19 mouse cellular contexts compared by ENCODE assay signal in genomic region chr4:64083858-64084257, GRCm38 (mm10). TPM values are rescaled to one million over a fixed set of nuclear protein-coding genes. Genes with fewer than 3 reads are reported as not detected.
DNase-seq lines count a peak whose midpoint lies in the region; ATAC-seq and TF ChIP-seq lines count a peak whose summit lies in the region.
"Had no signal": no experiment of that assay in that cellular context is flagged by ENCODE, and none has a peak within 500 bp of the region (broad histone marks: within the 10 kb centered on the region; RNA-seq: fewer than 3 reads in every experiment).

No protein-coding gene starts in this region.

- 64% methylated on average over 5 of the region's 5 CpGs for WGBS in kidney, adult 2 months
- 69% methylated on average over 5 of the region's 5 CpGs for WGBS in hindbrain, embryonic 16.5 days

- no peaks in the 10 kb centered on the region for H3K36me3 ChIP-seq in kidney, adult 2 months (ENCODE audit: control insufficient read depth, insufficient read depth, low read length)
- H3K36me3 ChIP-seq in CH12.LX (replicated peaks in 1 of 2; ENCODE audit: control insufficient read depth in 1 of 2, insufficient read depth in 1 of 2, low read length in 1 of 2), result no peaks in the 10 kb centered on the region
- H3K36me3 ChIP-seq in myocyte (ENCODE audit: control insufficient read depth, insufficient read depth), result no peaks in the 10 kb centered on the region
- H3K36me3 ChIP-seq in hindbrain, embryonic 16.5 days (ENCODE audit: control insufficient read depth, insufficient read depth, low read length), result no peaks in the 10 kb centered on the region
- H3K36me3 ChIP-seq: forebrain, embryonic 10.5 days; lung, embryonic 15.5 days; midbrain, embryonic 13.5 days had no signal

- no peak for TF ChIP-seq EP300 in CH12.LX (IDR thresholded peaks at IDR 0.05; ENCODE audit: low read length)

- peak overlapping the region; percentile 32; the same call in 1 of the 2 replicates for H3K4me2 ChIP-seq in CH12.LX (ENCODE audit: insufficient read depth, low read depth, poor library complexity, severe bottlenecking)
- H3K4me2 ChIP-seq in myocyte (ENCODE audit: low read depth), result peak overlapping the region; percentile 80
- no peak overlapping the region for H3K4me2 ChIP-seq in hindbrain, embryonic 16.5 days (ENCODE audit: low read length)
- H3K4me2 ChIP-seq: heart, embryonic 11.5 days; liver, embryonic 11.5 days; lung, embryonic 15.5 days; midbrain, embryonic 13.5 days had no signal

- no peak for ATAC-seq in hindbrain, embryonic 16.5 days
- ATAC-seq: activated CD4-positive, CD25-positive, alpha-beta regulatory T cell, adult 4 months; midbrain, embryonic 13.5 days had no signal

- H3K27ac ChIP-seq in kidney, adult 2 months (ENCODE audit: insufficient read depth, low read depth, low read length), result no peak overlapping the region
- H3K27ac ChIP-seq in CH12.LX (ENCODE audit: insufficient read depth, low read depth), result no peak overlapping the region
- peak overlapping the region; percentile 88 for H3K27ac ChIP-seq in embryonic fibroblast, embryonic 13.5 days (ENCODE audit: insufficient read depth, low read length)
- no peak overlapping the region for H3K27ac ChIP-seq in hindbrain, embryonic 16.5 days (ENCODE audit: low read depth, low read length)
- H3K27ac ChIP-seq: forebrain, embryonic 10.5 days; lung, embryonic 15.5 days; midbrain, embryonic 13.5 days had no signal

- intact Hi-C loops in gastrocnemius, postnatal 36 days (cut with DNase I), result no loop called here

- peak; percentile 1 for DNase-seq in kidney, postnatal 14 days
- DNase-seq in kidney, adult 2 months, result no peak
- DNase-seq in CH12.LX (ENCODE audit: extremely low read depth), result peak; percentile 12
- no peak for DNase-seq in gastrocnemius, postnatal 36 days
- DNase-seq: adrenal gland, postnatal 14 days; cerebellum, adult 18-20 months; cerebellum, postnatal 36 days; gastrocnemius, postnatal 10 days; kidney, adult 9 months; left cerebral cortex, postnatal 4 days had no signal

- H3K27me3 ChIP-seq in kidney, adult 2 months (replicated peaks; ENCODE audit: control insufficient read depth, insufficient read depth, low read length), result no peaks in the 10 kb centered on the region
- H3K27me3 ChIP-seq in CH12.LX (replicated peaks) (no peaks in the 10 kb centered on the region), myocyte (ENCODE audit: control insufficient read depth, insufficient read depth, insufficient read length) (no peaks in the 10 kb centered on the region)
- no peaks in the 10 kb centered on the region for H3K27me3 ChIP-seq in hindbrain, embryonic 16.5 days (replicated peaks; ENCODE audit: control insufficient read depth, insufficient read depth, low read length)
- H3K27me3 ChIP-seq: lung, embryonic 15.5 days; midbrain, embryonic 13.5 days had no signal

- H3ac ChIP-seq in myocyte (ENCODE audit: control insufficient read depth, insufficient read length), result no peak overlapping the region

- in situ Hi-C loops in CH12.LX (cut with MboI; ENCODE audit: low pct_ligation_motif_present, low pct_unique_long_range_greater_than_20kb, low sequenced_read_pairs), result no loop called here

- dilution Hi-C loops in CH12.LX (cut with MboI; ENCODE audit: extremely low pct_ligation_motif_present, extremely low pct_unique_long_range_greater_than_20kb, low sequenced_read_pairs), result no loop called here

- H3K79me2 ChIP-seq in CH12.LX (replicated peaks; ENCODE audit: control insufficient read depth, extremely low read depth, insufficient read depth, poor library complexity, severe bottlenecking), result no peaks in the 10 kb centered on the region
- H3K79me2 ChIP-seq in myocyte (ENCODE audit: control insufficient read depth, insufficient read depth), result no peaks in the 10 kb centered on the region

- H3K9ac ChIP-seq in CH12.LX (ENCODE audit: insufficient read depth, low read depth), result no peak overlapping the region
- no peak overlapping the region for H3K9ac ChIP-seq in hindbrain, embryonic 16.5 days (ENCODE audit: low read depth, low read length)
- H3K9ac ChIP-seq: lung, embryonic 15.5 days; midbrain, embryonic 13.5 days had no signal

- no peak for TF ChIP-seq POLR2A in kidney, adult 2 months (IDR thresholded peaks at IDR 0.05; ENCODE audit: low read depth, low read length)
- TF ChIP-seq POLR2A in CH12.LX (IDR thresholded peaks at IDR 0.05; ENCODE audit: low read depth, low read length) (no peak), myocyte (IDR thresholded peaks at IDR 0.05; ENCODE audit: insufficient read length, low read depth) (no peak)
- TF ChIP-seq POLR2A in embryonic fibroblast, embryonic 13.5 days (IDR thresholded peaks at IDR 0.05; ENCODE audit: low read depth, low read length), result no peak

- no peaks in the 10 kb centered on the region for H3K4me1 ChIP-seq in kidney, adult 2 months (ENCODE audit: control insufficient read depth, insufficient read depth, low read length)
- H3K4me1 ChIP-seq in CH12.LX (ENCODE audit: control insufficient read depth in 1 of 2, insufficient read depth in 2 of 2), result 0 out of 4 replicates have a peak, but pooled peaks cover 0 to 4% of the 10 kb centered on the region in 2 experiments
- H3K4me1 ChIP-seq in embryonic fibroblast, embryonic 13.5 days (ENCODE audit: control insufficient read depth, insufficient read depth, low read length), result peaks cover 9% of the 10 kb centered on the region
- no peaks in the 10 kb centered on the region for H3K4me1 ChIP-seq in hindbrain, embryonic 16.5 days (ENCODE audit: control insufficient read depth, insufficient read depth, low read depth, low read length)
- H3K4me1 ChIP-seq: forebrain, embryonic 10.5 days; midbrain, embryonic 13.5 days had no signal

- H3K4me3 ChIP-seq in kidney, adult 2 months (ENCODE audit: insufficient read depth, low read depth, low read length), result no peak overlapping the region
- H3K4me3 ChIP-seq in CH12.LX (replicated peaks in 1 of 3; ENCODE audit: low read depth in 2 of 3, low read length in 2 of 3, poor library complexity in 1 of 3) (no peak overlapping the region), myocyte (peak overlapping the region; percentile 1)
- H3K4me3 ChIP-seq in embryonic fibroblast, embryonic 13.5 days (ENCODE audit: insufficient read depth, low read length), result no peak overlapping the region
- no peak overlapping the region for H3K4me3 ChIP-seq in hindbrain, embryonic 16.5 days (ENCODE audit: low read length)
- H3K4me3 ChIP-seq: forebrain, embryonic 10.5 days; lung, embryonic 15.5 days; midbrain, embryonic 13.5 days had no signal

- no peaks in the 10 kb centered on the region for H3K9me3 ChIP-seq in CH12.LX (replicated peaks; ENCODE audit: low read length)
- no peaks in the 10 kb centered on the region for H3K9me3 ChIP-seq in hindbrain, embryonic 16.5 days (ENCODE audit: control insufficient read depth, low read length)
- H3K9me3 ChIP-seq: forebrain, embryonic 10.5 days; lung, embryonic 15.5 days; midbrain, embryonic 13.5 days had no signal

- no peak for TF ChIP-seq RAD21 in CH12.LX (IDR thresholded peaks at IDR 0.05; ENCODE audit: low read depth, low read length)

- no peak for TF ChIP-seq CTCF in kidney, adult 2 months (conservative IDR thresholded peaks at IDR 0.05; ENCODE audit: insufficient read depth, insufficient read length, low read depth, low read length)
- TF ChIP-seq CTCF in CH12.LX (conservative IDR thresholded peaks at IDR 0.05 in 1 of 2, IDR thresholded peaks at IDR 0.05 in 1 of 2; ENCODE audit: low read depth in 2 of 2, low read length in 2 of 2), result no peak
- no peak for TF ChIP-seq CTCF in embryonic fibroblast, embryonic 13.5 days (IDR thresholded peaks at IDR 0.05; ENCODE audit: borderline replicate concordance, insufficient read depth, low read length)

TF ChIP-seq in CH12.LX, 34 proteins besides CTCF, POLR2A, EP300 and RAD21:
- 0 out of 2 replicates have a peak, but pooled peaks have one; percentile 16 for TF ChIP-seq ELF1 (IDR thresholded peaks at IDR 0.05; ENCODE audit: low read depth, low read length)
- TF ChIP-seq MAZ (IDR thresholded peaks at IDR 0.05; ENCODE audit: low read depth, low read length), result no peak
- no peak for TF ChIP-seq MXI1 (IDR thresholded peaks at IDR 0.05; ENCODE audit: low read depth, low read length)
- no peak for TF ChIP-seq ZC3H11A (IDR thresholded peaks at IDR 0.05; ENCODE audit: low read depth, low read length)
- TF ChIP-seq NRF1 (IDR thresholded peaks at IDR 0.05; ENCODE audit: low read depth, low read length), result no peak
- TF ChIP-seq NELFE (IDR thresholded peaks at IDR 0.05; ENCODE audit: low read depth, low read length), result no peak
- TF ChIP-seq HCFC1 (IDR thresholded peaks at IDR 0.05; ENCODE audit: low read depth, low read length), result no peak

TF ChIP-seq in myocyte, 11 proteins besides CTCF, POLR2A, EP300 and RAD21:
- no peak for TF ChIP-seq MAX (IDR thresholded peaks at IDR 0.05; ENCODE audit: low read depth)
- no peak for TF ChIP-seq USF1 (IDR thresholded peaks at IDR 0.05; ENCODE audit: low read depth)
- TF ChIP-seq MYOD1 (IDR thresholded peaks at IDR 0.05; ENCODE audit: control insufficient read depth in 1 of 3, insufficient read length in 2 of 3, low read depth in 2 of 3), result peak; percentile 79 to 83 (median 82)
- peak in 1 of 3 experiments; percentile 27 for TF ChIP-seq MYOG (IDR thresholded peaks at IDR 0.05; ENCODE audit: control insufficient read depth in 1 of 3, insufficient read depth in 1 of 3, insufficient read length in 2 of 3, low read depth in 2 of 3)
- TF ChIP-seq TCF12 (IDR thresholded peaks at IDR 0.05; ENCODE audit: insufficient read depth, poor library complexity, severe bottlenecking), result peak; percentile 36

RNA-seq across cellular contexts. Expression of gene Tnc, which starts 37.0 kb away (rescaled TPM):
- 5.9 and 6.6 TPM in 2 replicates for polyA plus RNA-seq in kidney, adult 2 months (2012; rRNA removed)
- total RNA-seq in CH12.LX (2012; rRNA removed), result 0.13 TPM in 2 replicates
- not detected in 2 replicates for total RNA-seq in CH12.LX (2014; rRNA removed)
- polyA plus RNA-seq in CH12.LX (2012; ENCODE audit: insufficient read length, low read depth), result 0.98 and 1.2 TPM in 2 replicates
- 849 and 1,178 TPM in 2 replicates for polyA plus RNA-seq in embryonic fibroblast, embryonic 13.5 days (2011; ENCODE audit: insufficient read length, low read depth, missing spikeins)
- 183 TPM for polyA plus RNA-seq in myocyte (2012; fragmentation: generic; extraction: Trizol)
- total RNA-seq in gastrocnemius, postnatal 36 days (2021), result 1 to 10 TPM; 4.3 to 4.8 TPM
- 53.3 and 76.9 TPM in 2 replicates for polyA plus RNA-seq in hindbrain, embryonic 16.5 days (2015; fragmentation: Nextera tagmentation; extraction: Ambion mirVana)

Comparison
In these comparisons a context has a peak if more than half of its experiments do, and no peak if none do; other contexts are left out.
1. DNase-seq: peak in kidney, postnatal 14 days (single experiment) and CH12.LX (single experiment); none in kidney, adult 2 months (single experiment) and gastrocnemius, postnatal 36 days (0 of 2).